Mouse (Mus musculus) myocyte (in vitro differentiated cells): Measurements from ENCODE around the gene Insrr. TPM values are rescaled to one million over a fixed set of nuclear protein-coding genes. Genes with fewer than 3 reads are reported as not detected.
A peak's percentile ranks its signal among the peaks of the same experiment; 100 is the strongest.

Experiments used
- H3K27me3 ChIP-seq: one replicate; pipeline ENCODE4 v1.6.1; 2011; ENCODE audit not compliant: control insufficient read depth, insufficient read depth, insufficient read length
- H3K36me3 ChIP-seq: one replicate; pipeline ENCODE4 v1.6.1; 2011; ENCODE audit not compliant: control insufficient read depth, insufficient read depth
- H3K4me2 ChIP-seq: one replicate; pipeline ENCODE4 v1.6.1; 2011; ENCODE audit warnings: low read depth, control low read depth
- H3K4me3 ChIP-seq: one replicate; pipeline ENCODE4 v1.5.1; 2011; ENCODE audit warnings: mild to moderate bottlenecking, control low read depth, moderate library complexity
- H3K79me2 ChIP-seq: one replicate; pipeline ENCODE4 v1.6.1; 2011; ENCODE audit not compliant: control insufficient read depth, insufficient read depth
- H3ac ChIP-seq: one replicate; pipeline ENCODE4 v1.6.1; 2011; ENCODE audit not compliant: control insufficient read depth, insufficient read length
- CEBPB ChIP-seq: IDR thresholded peaks from 2 replicates; pipeline ENCODE4 v1.6.1; 2011; ENCODE audit warnings: mild to moderate bottlenecking, moderate library complexity; ENCODE audit not compliant: poor library complexity, insufficient read depth, severe bottlenecking
- E2F4 ChIP-seq: IDR thresholded peaks from one replicate; pipeline ENCODE4 v1.6.1; 2011; ENCODE audit warnings: mild to moderate bottlenecking, control low read depth, moderate library complexity; ENCODE audit not compliant: insufficient read depth
- MAX ChIP-seq: IDR thresholded peaks from one replicate; pipeline ENCODE4 v1.6.1; 2011; ENCODE audit warnings: low read depth, mild to moderate bottlenecking, control low read depth
- MYOD1 ChIP-seq, 3 experiments: IDR thresholded peaks; one replicate each; pipeline ENCODE4 v1.6.1; 2011; ENCODE audit warnings: control low read depth in 2 of 3, low read depth in 2 of 3, mild to moderate bottlenecking in 2 of 3, moderate library complexity in 1 of 3; ENCODE audit not compliant: insufficient read length in 2 of 3, control insufficient read depth in 1 of 3
- MYOG ChIP-seq, 3 experiments: IDR thresholded peaks; one replicate each; pipeline ENCODE4 v1.6.1; 2011; ENCODE audit warnings: control low read depth in 2 of 3, low read depth in 2 of 3, mild to moderate bottlenecking in 2 of 3; ENCODE audit not compliant: insufficient read length in 2 of 3, control insufficient read depth in 1 of 3, insufficient read depth in 1 of 3
- POLR2A ChIP-seq: IDR thresholded peaks from one replicate; pipeline ENCODE4 v1.6.1; 2011; ENCODE audit warnings: low read depth, mild to moderate bottlenecking, control low read depth, moderate library complexity; ENCODE audit not compliant: insufficient read length
- POLR2AphosphoS2 ChIP-seq: IDR thresholded peaks from one replicate; pipeline ENCODE4 v1.6.1; 2011; ENCODE audit warnings: low read depth, control low read depth; ENCODE audit not compliant: insufficient read length
- REST ChIP-seq: IDR thresholded peaks from one replicate; pipeline ENCODE4 v1.6.1; 2011; ENCODE audit warnings: mild to moderate bottlenecking, control low read depth, moderate library complexity; ENCODE audit not compliant: insufficient read depth, insufficient read length
- SRF ChIP-seq: IDR thresholded peaks from one replicate; pipeline ENCODE4 v1.6.1; 2011; ENCODE audit warnings: low read depth; ENCODE audit not compliant: control insufficient read depth, insufficient read length
- TCF12 ChIP-seq: IDR thresholded peaks from one replicate; pipeline ENCODE4 v1.6.1; 2011; ENCODE audit warnings: mild to moderate bottlenecking, control low read depth; ENCODE audit not compliant: poor library complexity, insufficient read depth, severe bottlenecking
- TCF3 ChIP-seq: IDR thresholded peaks from one replicate; pipeline ENCODE4 v1.6.1; 2011; ENCODE audit warnings: low read depth, control low read depth; ENCODE audit not compliant: insufficient read length
- USF1 ChIP-seq: IDR thresholded peaks from one replicate; pipeline ENCODE4 v1.6.1; 2011; ENCODE audit warnings: low read depth, mild to moderate bottlenecking, control low read depth, moderate library complexity
- polyA plus RNA-seq: library from polyadenylated mRNA; unstranded; fragments of >200 nt; fragmentation: generic; extraction: Trizol; gene quantifications from one replicate; pipeline ENCODE4 v1.2.1, GENCODE M21; 2012; ENCODE audit warnings: missing spikeins

The Insrr gene
- polyA plus RNA-seq, 1 experiment: not detected

DNA sequence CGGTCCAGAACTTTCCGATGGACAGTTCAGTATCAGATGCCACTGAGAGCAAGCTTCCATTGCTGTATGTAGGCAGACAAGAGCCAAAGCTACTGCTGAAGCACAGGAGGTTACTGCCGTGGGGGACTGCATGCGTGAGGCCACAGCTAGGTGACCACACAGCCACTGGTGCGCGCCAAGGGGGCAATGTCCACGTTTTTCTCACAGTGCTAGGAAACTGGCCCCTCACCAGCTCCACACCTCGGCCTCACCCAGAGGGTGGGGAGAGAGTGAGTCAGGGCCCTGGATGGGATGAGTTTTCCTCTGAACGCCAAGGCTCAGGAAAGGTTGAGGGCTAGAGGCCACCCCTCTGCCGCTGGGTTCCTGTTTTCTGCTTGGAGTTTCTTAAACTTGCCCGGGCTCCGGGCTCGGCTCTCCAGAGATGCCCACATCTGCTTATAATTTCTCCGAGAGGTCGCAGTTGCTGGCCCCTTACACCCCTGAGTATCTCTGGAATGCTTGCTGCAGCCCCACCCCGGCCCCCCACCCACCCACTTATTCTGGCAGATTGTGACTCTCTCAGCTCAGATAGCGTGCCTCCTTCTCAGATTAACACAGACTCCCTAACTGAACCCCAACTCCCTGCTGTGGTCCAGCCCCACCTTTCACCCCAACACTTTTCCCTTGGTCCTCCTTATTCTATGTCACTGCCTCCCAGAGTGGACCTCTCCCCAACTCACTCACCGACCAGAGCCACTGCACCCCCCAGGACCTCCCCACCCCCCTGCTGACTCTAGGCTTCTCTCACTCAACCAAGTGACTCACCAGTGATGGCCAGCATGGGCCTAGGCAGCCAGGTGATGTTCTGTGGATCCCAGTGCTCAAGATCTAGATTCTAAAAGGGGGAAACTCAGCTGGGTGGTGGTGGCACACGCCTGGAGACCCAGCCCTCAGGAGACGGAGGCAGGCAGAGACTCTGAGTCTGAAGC is 35.1 kb upstream of the Insrr start:
- Histone ChIP-seq H3K4me2 (no peak overlapping the region), H3K4me3 (no peak overlapping the region), H3K79me2 (no peaks in the 10 kb centered on the region), H3K27me3 (no peaks in the 10 kb centered on the region), H3K36me3 (no peaks in the 10 kb centered on the region), H3ac (no peak overlapping the region)
- TF ChIP-seq E2F4 (no peak), MAX (no peak), REST (no peak), TCF12 (no peak), TCF3 (no peak), POLR2AphosphoS2 (no peak), POLR2A (no peak), MYOD1 (IDR thresholded peaks at IDR 0.05; ENCODE audit: control insufficient read depth in 1 of 3, insufficient read length in 2 of 3, low read depth in 2 of 3) (no peak), USF1 (no peak), SRF (no peak), MYOG (IDR thresholded peaks at IDR 0.05; ENCODE audit: control insufficient read depth in 1 of 3, insufficient read depth in 1 of 3, insufficient read length in 2 of 3, low read depth in 2 of 3) (no peak), CEBPB (no peak)

DNA sequence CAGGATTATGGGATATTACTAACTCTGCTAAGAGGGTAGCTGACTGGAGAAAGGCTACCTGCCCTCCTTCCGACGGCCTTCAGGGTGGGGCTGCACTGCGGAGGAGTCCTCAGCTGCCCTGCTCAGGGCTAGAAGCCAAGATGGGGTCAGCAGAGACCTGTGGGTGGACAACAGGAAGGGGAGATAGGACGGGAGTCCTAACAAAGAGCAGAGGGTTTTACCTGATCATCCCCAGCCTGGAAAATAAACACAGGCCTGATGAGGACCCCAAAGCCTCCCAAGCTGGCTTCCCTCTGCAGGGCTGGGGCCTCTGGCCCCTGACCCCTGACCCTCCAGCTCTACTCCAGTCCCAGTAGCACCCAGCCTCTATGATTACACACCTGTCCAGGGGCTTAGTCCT is 33.5 kb upstream of the Insrr start:
- Histone ChIP-seq H3K4me3 (no peak overlapping the region), H3K27me3 (no peaks in the 10 kb centered on the region), H3ac (no peak overlapping the region), H3K4me2 (no peak overlapping the region), H3K36me3 (no peaks in the 10 kb centered on the region), H3K79me2 (no peaks in the 10 kb centered on the region)
- no peak for TF ChIP-seq E2F4
- no peak for TF ChIP-seq USF1
- no peak for TF ChIP-seq MYOG (IDR thresholded peaks at IDR 0.05; ENCODE audit: control insufficient read depth in 1 of 3, insufficient read depth in 1 of 3, insufficient read length in 2 of 3, low read depth in 2 of 3)
- no peak for TF ChIP-seq TCF12
- TF ChIP-seq POLR2A: no peak
- no peak for TF ChIP-seq MAX
- no peak for TF ChIP-seq MYOD1 (IDR thresholded peaks at IDR 0.05; ENCODE audit: control insufficient read depth in 1 of 3, insufficient read length in 2 of 3, low read depth in 2 of 3)
- TF ChIP-seq CEBPB: no peak
- TF ChIP-seq SRF: no peak
- TF ChIP-seq POLR2AphosphoS2: no peak
- no peak for TF ChIP-seq REST
- TF ChIP-seq TCF3: no peak

DNA sequence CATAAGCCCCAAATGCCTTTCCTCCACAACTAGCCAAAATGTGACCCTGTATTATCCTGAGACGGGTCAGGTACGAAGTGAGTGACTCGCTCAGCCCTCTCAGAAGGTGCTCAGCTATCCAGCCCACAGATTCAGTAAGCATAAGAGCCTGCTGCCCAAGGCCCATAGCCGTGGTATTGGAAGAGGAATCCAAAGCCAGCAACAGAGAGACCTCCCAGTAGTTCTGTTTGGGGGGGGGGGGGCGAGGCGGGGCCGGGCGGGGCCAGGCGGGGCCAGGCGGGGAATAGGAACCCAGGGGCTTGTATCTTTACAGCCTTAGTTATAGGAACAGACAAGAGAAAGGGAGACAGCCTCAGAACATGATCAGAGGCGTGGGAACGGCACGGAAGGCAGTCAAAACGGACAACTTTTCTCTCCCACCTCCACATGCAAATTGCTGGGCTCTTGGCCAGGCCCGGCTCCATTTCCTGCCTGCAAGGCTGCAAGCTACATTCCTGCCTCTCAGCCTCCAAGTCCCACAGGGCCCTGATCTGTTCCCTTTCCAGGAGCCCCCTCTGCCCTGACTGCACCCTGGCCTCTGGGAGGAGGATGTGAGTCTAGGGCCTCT is 33.0 kb upstream of the Insrr start:
- no peaks in the 10 kb centered on the region for H3K27me3 ChIP-seq
- no peaks in the 10 kb centered on the region for H3K79me2 ChIP-seq
- H3K4me2 ChIP-seq: peak overlapping the region; percentile 61
- H3ac ChIP-seq: no peak overlapping the region
- H3K4me3 ChIP-seq: no peak overlapping the region
- TF ChIP-seq POLR2AphosphoS2 (no peak), MAX (no peak), SRF (no peak), TCF12 (no peak), CEBPB (no peak), E2F4 (no peak), MYOD1 (IDR thresholded peaks at IDR 0.05; ENCODE audit: control insufficient read depth in 1 of 3, insufficient read length in 2 of 3, low read depth in 2 of 3) (no peak), USF1 (no peak), REST (no peak), POLR2A (no peak), MYOG (IDR thresholded peaks at IDR 0.05; ENCODE audit: control insufficient read depth in 1 of 3, insufficient read depth in 1 of 3, insufficient read length in 2 of 3, low read depth in 2 of 3) (no peak), TCF3 (no peak)
- H3K36me3 ChIP-seq: no peaks in the 10 kb centered on the region

DNA sequence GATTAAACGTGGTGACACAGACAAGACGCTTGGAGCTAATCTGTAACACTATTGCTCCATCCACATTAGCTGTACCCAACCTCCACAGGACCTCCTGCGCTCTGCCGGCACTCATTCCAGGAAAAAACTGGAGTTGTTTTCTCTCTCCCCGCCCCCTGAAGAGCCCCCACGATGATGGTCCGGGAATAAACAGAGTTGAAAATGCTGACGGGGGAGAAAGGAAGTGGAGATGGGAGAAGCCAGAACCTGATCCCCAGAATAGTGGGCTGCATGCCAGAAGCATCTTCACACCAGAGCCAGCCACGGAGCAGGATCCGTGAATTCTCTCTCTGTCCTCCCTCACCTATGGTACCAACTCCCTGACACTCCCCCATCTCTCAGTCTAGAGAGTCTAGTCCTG is 32.2 kb upstream of the Insrr start:
- TF ChIP-seq MAX (no peak), E2F4 (no peak), POLR2AphosphoS2 (no peak)
- Histone ChIP-seq H3K4me3 (no peak overlapping the region), H3K36me3 (no peaks in the 10 kb centered on the region), H3K27me3 (no peaks in the 10 kb centered on the region), H3K79me2 (no peaks in the 10 kb centered on the region), H3ac (no peak overlapping the region), H3K4me2 (no peak overlapping the region)

DNA sequence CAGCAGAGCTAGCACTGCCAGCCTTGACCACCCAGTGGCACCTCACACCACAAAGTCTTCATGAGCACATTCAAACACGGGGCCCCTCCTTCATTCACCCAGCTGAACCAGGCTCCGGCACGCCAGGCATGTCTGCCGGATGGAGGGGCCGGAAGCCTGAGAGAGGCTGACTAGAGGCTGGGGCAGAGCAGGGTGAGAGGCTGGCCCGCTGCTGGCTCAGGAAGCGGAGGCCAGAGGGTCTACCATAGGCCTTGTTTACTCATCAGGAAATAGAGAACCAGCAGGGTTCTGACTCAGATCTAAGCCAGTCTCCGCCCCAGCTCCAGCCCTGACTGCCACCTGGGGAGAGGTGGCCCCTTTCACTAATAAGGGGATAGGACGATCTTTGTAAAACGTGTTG is 31.7 kb upstream of the Insrr start:
- no peak overlapping the region for H3K4me2 ChIP-seq
- H3K4me3 ChIP-seq: no peak overlapping the region
- no peak overlapping the region for H3ac ChIP-seq

More for the DNA sequence above, 31.7 kb upstream of the Insrr start:
- no peak for TF ChIP-seq POLR2A
- no peak for TF ChIP-seq MYOD1 (IDR thresholded peaks at IDR 0.05; ENCODE audit: control insufficient read depth in 1 of 3, insufficient read length in 2 of 3, low read depth in 2 of 3)
- TF ChIP-seq SRF: no peak
- no peak for TF ChIP-seq CEBPB
- TF ChIP-seq REST: no peak
- no peak for TF ChIP-seq MAX
- TF ChIP-seq TCF12: no peak
- no peak for TF ChIP-seq TCF3
- TF ChIP-seq POLR2AphosphoS2: no peak
- H3K27me3 ChIP-seq: no peaks in the 10 kb centered on the region
- H3K79me2 ChIP-seq: no peaks in the 10 kb centered on the region
- H3K36me3 ChIP-seq: no peaks in the 10 kb centered on the region
